In the genomic region with DNA sequence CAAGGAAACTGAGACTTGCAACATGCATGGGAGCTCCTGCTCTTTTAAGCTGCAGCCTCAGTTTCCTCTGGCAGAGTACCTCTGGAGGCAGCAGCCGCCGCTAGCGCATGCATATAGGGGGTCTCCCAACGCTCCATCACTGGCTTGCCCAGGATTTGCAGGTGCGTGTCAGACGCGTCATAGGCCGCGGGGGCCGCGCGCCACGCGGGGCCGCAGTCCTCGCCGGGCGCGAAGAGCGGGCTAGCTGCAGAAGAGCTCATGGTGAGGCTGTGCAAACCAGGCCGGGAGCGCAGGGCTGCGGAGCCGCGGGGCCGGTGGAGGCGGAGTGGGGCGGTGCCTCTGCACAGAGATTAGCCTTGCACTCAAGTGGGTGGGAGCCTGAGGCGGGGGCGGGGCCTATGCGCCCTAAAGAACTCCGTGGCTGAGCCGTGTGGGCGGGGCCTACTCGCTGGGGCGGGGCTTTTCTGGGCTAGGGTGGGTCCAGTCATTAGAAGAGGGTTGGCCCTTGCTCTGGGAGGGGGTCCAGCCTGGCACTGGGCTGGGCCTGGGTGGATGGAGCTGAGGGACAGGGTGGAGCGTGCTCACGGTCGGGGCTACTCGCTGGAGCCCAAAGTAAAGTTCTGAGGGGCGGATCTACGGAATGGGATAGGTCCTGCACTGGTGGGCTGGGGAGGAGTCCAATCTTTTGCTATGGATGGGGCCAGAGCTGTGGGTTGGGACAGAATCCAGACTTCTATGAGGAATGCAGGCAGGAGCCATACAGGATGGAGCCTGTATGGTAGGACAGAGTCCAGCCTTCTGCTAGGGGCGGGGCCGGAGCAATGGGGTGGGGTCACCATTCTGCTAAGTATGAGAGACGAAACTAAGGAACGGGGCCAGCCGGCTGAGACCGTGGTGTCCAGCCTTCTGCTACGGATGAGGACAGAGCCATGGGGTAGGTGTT, we compare ENCODE assay signal across 7 mouse cellular contexts. TPM values are rescaled to one million over a fixed set of nuclear protein-coding genes. Genes with fewer than 3 reads are reported as not detected.
A peak's percentile ranks its signal among the peaks of the same experiment; 100 is the strongest.
DNase-seq lines count a peak whose midpoint lies in the region; ATAC-seq and TF ChIP-seq lines count a peak whose summit lies in the region.

Gene Gamt, minus strand, starts transcription at position 371 of the 943 bp plus-strand sequence.
Gene Dazap1, plus strand, starts transcription at position 845 of the 943 bp plus-strand sequence.

- H3K9ac ChIP-seq in intestine, postnatal 0 days (ENCODE audit: low read depth, low read length), result peak within 1 kb of the TSS; percentile 54
- H3K9ac ChIP-seq in midbrain, embryonic 12.5 days (replicated peaks), result peak within 1 kb of the TSS; percentile 66

- 0 out of 2 replicates have a peak, but pooled peaks have one; percentile 1 for TF ChIP-seq CTCF in intestine, postnatal 0 days (IDR thresholded peaks at IDR 0.05; ENCODE audit: low read depth)
- TF ChIP-seq CTCF in small intestine, adult 2 months (IDR thresholded peaks at IDR 0.05; ENCODE audit: extremely low read depth, insufficient read length, insufficient replicate concordance, low read depth, low read length), result no peak

- peak; percentile 99 for DNase-seq in adrenal gland, postnatal 10 days
- peak; percentile 99 for DNase-seq in embryonic facial prominence, embryonic 10.5 days (ENCODE audit: low spot score)
- peak; percentile 59 for DNase-seq in gonadal fat pad, adult 2 months (ENCODE audit: low read depth)
- DNase-seq in left cerebral cortex, postnatal 4 days, result peak; percentile 99

- peak within 1 kb of the TSS; percentile 95 for H3K4me2 ChIP-seq in intestine, postnatal 0 days (replicated peaks; ENCODE audit: low read depth)
- peak within 1 kb of the TSS; percentile 84 for H3K4me2 ChIP-seq in midbrain, embryonic 12.5 days (replicated peaks)

- WGBS in embryonic facial prominence, embryonic 10.5 days, result under 1% methylated on average over 49 of the region's 49 CpGs
- under 1% methylated on average over 49 of the region's 49 CpGs for WGBS in intestine, postnatal 0 days
- under 1% methylated on average over 46 of the region's 49 CpGs for whole genome bisulfite sequencing in midbrain, embryonic 12.5 days
- WGBS in small intestine, adult 2 months, result under 1% methylated on average over 49 of the region's 49 CpGs

- H3K27me3 ChIP-seq in embryonic facial prominence, embryonic 10.5 days (replicated peaks; ENCODE audit: low read depth, poor library complexity, severe bottlenecking), result peaks cover 10% of the 10 kb centered on the region; the same call in 1 of the 2 replicates
- H3K27me3 ChIP-seq in intestine, postnatal 0 days (replicated peaks; ENCODE audit: control insufficient read depth, insufficient read depth, low read length), result no peaks in the 10 kb centered on the region
- no peaks in the 10 kb centered on the region; the same call in 1 of the 2 replicates for H3K27me3 ChIP-seq in midbrain, embryonic 12.5 days
- H3K27me3 ChIP-seq in small intestine, adult 2 months (ENCODE audit: control insufficient read depth, insufficient read depth, low read length), result no peaks in the 10 kb centered on the region

- peaks cover 51% of the 10 kb centered on the region for H3K4me1 ChIP-seq in embryonic facial prominence, embryonic 10.5 days
- peaks cover 7% of the 10 kb centered on the region; the same call in 1 of the 2 replicates for H3K4me1 ChIP-seq in intestine, postnatal 0 days (replicated peaks; ENCODE audit: control insufficient read depth, insufficient read depth, low read length)
- peaks cover 42% of the 10 kb centered on the region for H3K4me1 ChIP-seq in midbrain, embryonic 12.5 days
- H3K4me1 ChIP-seq in small intestine, adult 2 months (ENCODE audit: control insufficient read depth, insufficient read depth, insufficient read length, low read length), result peaks cover 21% of the 10 kb centered on the region

- intact Hi-C loops in left cerebral cortex, postnatal 4 days (cut with DNase I), result no loop called here

- H3K36me3 ChIP-seq in embryonic facial prominence, embryonic 10.5 days (replicated peaks), result peaks cover 36% of the 10 kb centered on the region
- peaks cover 32% of the 10 kb centered on the region for H3K36me3 ChIP-seq in intestine, postnatal 0 days (ENCODE audit: control insufficient read depth, insufficient read depth)
- H3K36me3 ChIP-seq in midbrain, embryonic 12.5 days, result peaks cover 32% of the 10 kb centered on the region
- H3K36me3 ChIP-seq in small intestine, adult 2 months (ENCODE audit: control insufficient read depth, insufficient read depth, low read length), result peaks cover 15% of the 10 kb centered on the region

- peak; percentile 24 for TF ChIP-seq POLR2A in small intestine, adult 2 months (IDR thresholded peaks at IDR 0.05; ENCODE audit: low read depth, low read length)

- H3K9me3 ChIP-seq in embryonic facial prominence, embryonic 10.5 days, result no peaks in the 10 kb centered on the region
- no peaks in the 10 kb centered on the region for H3K9me3 ChIP-seq in intestine, postnatal 0 days (ENCODE audit: control insufficient read depth)
- H3K9me3 ChIP-seq in midbrain, embryonic 12.5 days, result no peaks in the 10 kb centered on the region

- peak; percentile 88 for ATAC-seq in intestine, postnatal 0 days
- peak; percentile 85 for ATAC-seq in midbrain, embryonic 12.5 days (ENCODE audit: low FRiP score, low read depth)

- H3K4me3 ChIP-seq in embryonic facial prominence, embryonic 10.5 days, result peak within 1 kb of the TSS; percentile 67
- peak within 1 kb of the TSS; percentile 45 for H3K4me3 ChIP-seq in intestine, postnatal 0 days (ENCODE audit: low read depth, low read length)
- H3K4me3 ChIP-seq in midbrain, embryonic 12.5 days, result peak within 1 kb of the TSS; percentile 44
- H3K4me3 ChIP-seq in small intestine, adult 2 months (ENCODE audit: low read depth, low read length), result peak within 1 kb of the TSS; percentile 66

- H3K27ac ChIP-seq in embryonic facial prominence, embryonic 10.5 days (replicated peaks), result peak within 1 kb of the TSS; percentile 89
- peak within 1 kb of the TSS; percentile 93 for H3K27ac ChIP-seq in intestine, postnatal 0 days (ENCODE audit: low read depth, low read length)
- H3K27ac ChIP-seq in midbrain, embryonic 12.5 days (replicated peaks), result peak within 1 kb of the TSS; percentile 91
- peak within 1 kb of the TSS; percentile 99 for H3K27ac ChIP-seq in small intestine, adult 2 months (ENCODE audit: insufficient read depth, low read depth, low read length)

RNA-seq across cellular contexts. Expression of gene Gamt, which starts in this region (rescaled TPM):
- total RNA-seq in adrenal gland, postnatal 10 days (2021), result 100 to 1,000 TPM; 164 to 167 TPM
- 24.4 and 25.0 TPM in 2 replicates for polyA plus RNA-seq in embryonic facial prominence, embryonic 10.5 days (2016; fragmentation: Nextera tagmentation; extraction: Ambion mirVana)
- polyA plus RNA-seq in gonadal fat pad, adult 2 months (2012; rRNA removed), result 252 and 295 TPM in 2 replicates
- polyA plus RNA-seq in intestine, postnatal 0 days (2015; fragmentation: Nextera tagmentation; extraction: Ambion mirVana), result 30.1 and 37.2 TPM in 2 replicates
- total RNA-seq in left cerebral cortex, postnatal 4 days (2021), result 10 to 100 TPM; 21.9 to 23.0 TPM
- 28.1 and 29.5 TPM in 2 replicates for polyA plus RNA-seq in midbrain, embryonic 12.5 days (2016; fragmentation: Nextera tagmentation; extraction: Ambion mirVana)
- 13.1 and 55.2 TPM in 2 replicates for polyA plus RNA-seq in small intestine, adult 2 months (2012; rRNA removed)

RNA-seq across cellular contexts. Expression of gene Dazap1, which starts in this region (rescaled TPM):
- total RNA-seq in adrenal gland, postnatal 10 days (2021), result 100 to 1,000 TPM in 1 of 2 experiments, 10 to 100 TPM in 1; 93.6 to 121 TPM
- 56.2 and 58.5 TPM in 2 replicates for polyA plus RNA-seq in embryonic facial prominence, embryonic 10.5 days (2016; fragmentation: Nextera tagmentation; extraction: Ambion mirVana)
- polyA plus RNA-seq in gonadal fat pad, adult 2 months (2012; rRNA removed), result 43.5 and 68.3 TPM in 2 replicates
- polyA plus RNA-seq in intestine, postnatal 0 days (2015; fragmentation: Nextera tagmentation; extraction: Ambion mirVana), result 26.6 and 29.0 TPM in 2 replicates
- 100 to 1,000 TPM; 136 to 145 TPM for total RNA-seq in left cerebral cortex, postnatal 4 days (2021)
- 61.2 and 71.3 TPM in 2 replicates for polyA plus RNA-seq in midbrain, embryonic 12.5 days (2016; fragmentation: Nextera tagmentation; extraction: Ambion mirVana)
- polyA plus RNA-seq in small intestine, adult 2 months (2012; rRNA removed), result 46.6 and 89.3 TPM in 2 replicates

Comparison
In these comparisons a context has a peak if more than half of its experiments do, and no peak if none do; other contexts are left out.
1. Peak in every context shown above with its lines: DNase-seq, ATAC-seq, H3K4me3 ChIP-seq and H3K27ac ChIP-seq.
2. RNA of gene Gamt (total RNA-seq): 164 to 167 TPM in adrenal gland, postnatal 10 days; 21.9 to 23.0 TPM in left cerebral cortex, postnatal 4 days; every median in the first group is over 4 times any median in the second.